Mouse (Mus musculus): ENCODE data around the gene B4galnt2.

GRCm38 (mm10) chr11:95869918-95870470 is 44.7 kb downstream of the B4galnt2 start:
- TF ChIP-seq ZNF384 (IDR thresholded peaks at IDR 0.05; ENCODE audit: low read depth, low read length) (no peak), HCFC1 (IDR thresholded peaks at IDR 0.05; ENCODE audit: borderline replicate concordance, insufficient read depth, low read length) (no peak)

Measured in ES-E14 (cell line).